Mouse (Mus musculus): Measurements from ENCODE around the gene Gucy2g.

DNA sequence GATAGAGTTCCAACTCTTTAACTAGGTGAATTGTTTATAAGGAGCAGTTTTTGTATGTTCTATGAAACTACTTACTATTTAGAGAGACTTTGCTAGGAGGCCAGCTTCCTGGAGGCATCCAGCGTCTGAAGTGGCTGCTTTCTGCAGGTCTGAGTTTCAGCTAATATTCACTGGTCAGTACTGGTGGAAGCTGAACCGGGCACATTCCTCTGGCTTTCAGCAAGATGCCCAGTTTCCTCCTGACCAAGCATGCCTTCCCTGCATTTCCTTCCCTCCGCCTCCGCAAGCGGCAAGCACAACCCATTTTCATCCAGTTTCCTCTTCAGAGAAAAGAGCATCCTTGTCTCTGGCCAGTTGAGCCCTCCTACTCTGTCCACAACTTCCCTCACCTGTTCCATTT lies 28.0 kb upstream of the Gucy2g start:
- TF ChIP-seq CTCF (conservative IDR thresholded peaks at IDR 0.05; ENCODE audit: insufficient read depth, insufficient read length, low read depth, low read length) = no peak
- TF ChIP-seq POLR2A (IDR thresholded peaks at IDR 0.05; ENCODE audit: low read depth, low read length) = no peak
